Mouse (Mus musculus) Patski (cell line): ENCODE measurements around the gene Zcchc9. TPM values are rescaled to one million over a fixed set of nuclear protein-coding genes. Genes with fewer than 3 reads are reported as not detected.
A peak's percentile ranks its signal among the peaks of the same experiment; 100 is the strongest.

Experiments used
- ATAC-seq: fragments of 100-300 bp; one replicate; pipeline ENCODE4 v1.8.0; 2021
- CTCF ChIA-PET: fragments of 350-600 bp; sonication (Branson Sonifier 250); formaldehyde crosslinking; loops from one replicate; lab custom pipeline; 2022; ENCODE audit warnings: inconsistent platforms; lab: Charles Lee
- POLR2A ChIA-PET: fragments of 350-600 bp; sonication (Branson Sonifier 250); formaldehyde crosslinking; loops from one replicate; lab custom pipeline; 2022; ENCODE audit warnings: antibody characterized with exemption, inconsistent platforms; lab: Charles Lee
- DNase-seq: peaks from one replicate; pipeline ENCODE4 v3.0.0-alpha.2; 2011; ENCODE audit warnings: low read depth, low spot score
- H3K27me3 ChIP-seq: fragments of 371-371 bp; one replicate; pipeline ENCODE4 v1.5.1; 2021
- CTCF ChIP-seq: fragments of 100-300 bp; IDR thresholded peaks from one replicate; pipeline ENCODE4 v1.5.1; 2021
- in situ Hi-C: fragments of 300-500 bp; cut with MboI; formaldehyde crosslinking; loops from 3 replicates; pipeline ENCODE4 v1.11.1; 2018; ENCODE audit warnings: low pct_unique_long_range_greater_than_20kb, mixed read lengths
- polyA plus RNA-seq: library from polyadenylated mRNA; unstranded; gene quantifications from one replicate; pipeline ENCODE4 v1.2.3, GENCODE M21; 2021

Gene Zcchc9
- 37.6 TPM for polyA plus RNA-seq

DNA sequence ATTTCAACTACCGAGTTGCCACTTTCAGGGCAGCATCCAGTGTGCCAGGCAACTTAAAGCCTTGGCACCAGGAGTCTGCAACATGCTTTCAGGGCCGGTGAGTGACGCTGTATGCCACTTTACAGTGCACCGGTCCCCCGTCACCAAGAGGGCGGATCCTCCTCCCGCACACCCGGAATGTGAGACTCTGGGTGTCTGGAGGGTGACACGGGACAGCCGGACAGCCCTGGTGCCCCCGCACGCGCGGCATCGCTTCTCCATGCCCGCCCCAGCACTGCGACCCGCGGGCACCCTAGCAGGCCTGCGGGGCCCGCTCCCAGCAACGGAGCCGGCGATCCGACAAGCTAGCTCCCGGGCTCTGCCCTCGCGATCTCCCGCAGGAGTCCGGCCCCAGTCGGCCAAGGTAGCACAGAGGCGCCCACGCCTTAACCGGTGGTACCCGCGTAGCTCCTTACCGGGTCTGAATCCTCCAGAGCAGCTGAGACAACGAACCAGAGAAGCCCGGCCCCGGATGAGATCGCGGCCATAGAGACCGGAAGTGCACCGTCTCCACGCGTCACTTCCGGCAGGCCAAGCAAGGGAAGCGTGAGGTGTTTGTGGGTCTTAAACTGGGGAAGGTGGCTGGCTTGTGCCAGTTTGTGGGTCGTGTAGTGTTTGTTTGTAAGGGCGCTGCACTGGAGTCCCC lies at the start of gene Zcchc9:
Gene Zcchc9, minus strand, starts transcription at position 551 of the 685 bp plus-strand sequence.
- ChIA-PET CTCF (interaction anchor here (0.9 kb wide), 1 partner anchor 13 kb away, joined by 3 read pairs; no protein-coding TSS in a partner anchor), POLR2A (no interaction called here)
- peak; percentile 53 for DNase-seq
- TF ChIP-seq CTCF, result peak; percentile 49
- in situ Hi-C loops, result no loop called here
- no peaks in the 10 kb centered on the region for H3K27me3 ChIP-seq
- ATAC-seq, result peak; percentile 94

DNA sequence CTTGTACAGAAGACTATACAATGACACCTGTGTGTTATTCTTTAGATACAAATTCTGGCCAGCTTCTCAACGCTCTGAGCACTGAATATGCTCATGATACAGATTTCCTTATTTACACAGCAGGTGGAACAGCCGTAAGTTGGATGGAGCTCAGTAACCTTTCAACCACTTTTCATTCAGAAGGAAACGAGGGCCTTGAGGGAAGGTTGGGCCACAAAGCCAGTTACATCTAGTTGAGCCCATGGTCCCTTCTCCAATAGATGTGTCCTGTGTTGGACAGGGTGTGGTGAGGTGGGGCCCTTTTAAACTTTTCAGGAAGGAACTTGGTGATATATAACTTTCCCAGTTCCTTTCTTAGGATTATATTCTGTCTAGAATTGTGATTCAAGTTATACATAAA lies 46.9 kb upstream of the Zcchc9 start:
- DNase-seq (no peak), ATAC-seq (no peak)
- TF ChIP-seq CTCF, result no peak
- POLR2A ChIA-PET, result no interaction called here
- in situ Hi-C loops, result no loop called here
- CTCF ChIA-PET, result no interaction called here
- no peaks in the 10 kb centered on the region for H3K27me3 ChIP-seq

DNA sequence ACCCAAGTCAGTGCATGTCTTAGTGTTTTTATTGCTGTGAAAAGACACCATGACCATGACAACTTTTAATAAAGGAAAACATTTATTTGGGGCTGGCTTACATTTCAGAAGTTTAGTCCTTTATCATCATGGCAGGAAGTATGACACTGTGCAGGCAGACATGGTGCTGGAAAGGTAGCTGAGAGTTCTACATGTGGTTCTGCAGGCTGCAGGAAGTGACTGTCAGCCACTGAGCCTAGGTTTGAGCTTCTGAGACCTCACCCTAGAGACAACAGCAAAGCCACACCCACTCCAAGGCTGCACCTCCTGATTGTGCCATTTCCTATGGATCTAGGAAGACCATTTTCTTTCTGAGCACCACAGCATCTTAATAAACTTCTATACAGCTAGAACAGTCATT lies 20.4 kb upstream of the Zcchc9 start:
- CTCF ChIA-PET, result no interaction called here

DNA sequence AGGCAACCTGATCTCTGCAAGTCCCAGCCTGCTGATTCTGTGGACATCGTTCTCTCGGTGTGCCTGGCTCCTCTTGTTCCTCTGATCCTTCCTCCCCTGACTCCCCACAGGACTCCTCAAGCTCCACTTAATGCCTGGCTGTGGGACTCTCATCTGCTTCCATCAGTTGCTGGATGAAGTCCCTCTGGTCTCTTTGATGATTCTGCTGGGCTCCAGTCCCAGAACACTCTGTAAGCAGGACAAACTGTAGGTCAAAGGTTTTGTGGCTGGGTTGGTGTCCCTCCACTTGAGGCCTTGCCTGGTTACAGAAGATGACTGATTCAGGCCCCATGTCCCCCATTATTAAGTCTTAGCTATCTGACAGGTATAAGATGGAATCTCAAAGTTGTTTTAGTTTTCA lies 18.6 kb upstream of the Zcchc9 start:
- DNase-seq, result no peak
- in situ Hi-C loops, result no loop called here
- peaks cover 4% of the 10 kb centered on the region for H3K27me3 ChIP-seq
- no peak for TF ChIP-seq CTCF
- ChIA-PET POLR2A (no interaction called here), CTCF (no interaction called here)
- ATAC-seq, result no peak

More for the DNA sequence above, 20.4 kb upstream of the Zcchc9 start:
- POLR2A ChIA-PET, result no interaction called here
- peaks cover 6% of the 10 kb centered on the region for H3K27me3 ChIP-seq
- DNase-seq (no peak), ATAC-seq (no peak)
- TF ChIP-seq CTCF, result no peak
- in situ Hi-C loops, result no loop called here

- H3K27me3 ChIP-seq, result peaks cover 3% of the 10 kb centered on the region
- no peak for ATAC-seq
- no peak for DNase-seq
- ChIA-PET CTCF (no interaction called here), POLR2A (no interaction called here)
- TF ChIP-seq CTCF, result no peak
- in situ Hi-C loops, result no loop called here
Observed at GRCm38 (mm10) chr13:91824845-91825550, 17.5 kb upstream of the Zcchc9 start.

DNA sequence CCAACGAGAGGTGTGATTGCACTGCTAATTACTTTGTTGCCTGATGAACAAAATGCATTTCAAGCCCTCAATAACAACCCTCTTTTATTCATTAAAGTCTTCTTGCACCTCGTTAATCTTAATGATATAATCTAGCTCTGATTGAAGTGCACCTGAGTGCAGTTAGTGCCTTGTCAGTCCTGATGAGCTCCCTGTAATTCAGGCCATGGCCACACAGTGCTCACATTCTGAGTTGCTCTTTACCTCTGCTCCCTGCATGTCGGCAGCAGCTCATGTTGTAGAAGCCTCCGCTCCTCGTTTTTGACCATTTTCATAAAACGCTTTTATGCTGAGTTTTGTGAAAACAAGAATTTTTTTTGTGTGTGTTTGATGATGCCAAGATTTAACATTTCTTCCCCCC lies 16.2 kb upstream of the Zcchc9 start:
- no peaks in the 10 kb centered on the region for H3K27me3 ChIP-seq
- DNase-seq (no peak), ATAC-seq (no peak)
- no peak for TF ChIP-seq CTCF
- ChIA-PET POLR2A (no interaction called here), CTCF (interaction anchor here (1.9 kb wide), 1 partner anchor 14 kb away, joined by 5 read pairs; no protein-coding TSS in a partner anchor)
- in situ Hi-C loops, result no loop called here

DNA sequence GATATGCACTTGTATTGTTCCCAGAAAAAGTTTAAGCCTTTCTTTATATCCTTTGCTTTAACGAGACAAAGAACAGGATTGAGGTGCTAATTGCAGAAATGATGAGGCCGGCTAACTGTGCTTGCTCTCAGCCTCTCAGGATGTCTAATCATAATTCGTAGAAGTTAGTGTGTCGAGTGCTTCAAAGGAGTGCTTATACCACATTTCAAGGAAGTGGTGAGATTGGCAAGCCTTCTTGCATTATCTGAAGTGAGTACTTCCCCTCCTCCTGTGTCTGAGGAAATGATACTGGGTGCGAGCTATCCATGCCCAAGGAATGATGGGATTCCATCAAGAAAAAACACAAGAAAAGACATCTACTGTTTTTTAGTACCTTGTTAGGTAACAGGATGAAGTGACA lies 7.2 kb upstream of the Zcchc9 start:
- POLR2A ChIA-PET, result no interaction called here
- no peak for DNase-seq
- no peaks in the 10 kb centered on the region for H3K27me3 ChIP-seq
- in situ Hi-C loops, result no loop called here
- CTCF ChIA-PET, result no interaction called here
- no peak for TF ChIP-seq CTCF
- ATAC-seq, result no peak

DNA sequence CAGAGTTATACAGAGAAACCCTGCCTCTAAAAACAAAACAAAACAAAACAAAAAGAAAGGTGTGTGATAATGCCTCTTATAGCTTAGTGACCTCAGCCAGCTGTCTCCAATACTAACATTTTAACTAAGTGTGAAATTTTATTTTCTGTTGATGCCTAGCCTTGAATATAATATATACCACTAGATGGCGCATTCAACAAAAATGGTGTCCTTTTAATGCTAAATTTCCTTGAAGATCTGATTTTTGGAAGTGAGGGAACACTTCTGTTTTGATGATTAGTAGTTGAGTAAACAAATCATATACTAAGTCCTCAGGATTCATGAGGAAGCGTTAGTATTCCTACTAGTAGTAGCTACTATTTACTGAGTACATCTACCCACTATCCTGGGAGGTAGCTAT lies 2.0 kb upstream of the Zcchc9 start:
- in situ Hi-C loops, result no loop called here
- no peaks in the 10 kb centered on the region for H3K27me3 ChIP-seq
- ChIA-PET CTCF (interaction anchor here (0.8 to 1.8 kb wide), 6 partner anchors 14 to 668 kb away, joined by 3 to 5 read pairs (median 4); no protein-coding TSS in a partner anchor), POLR2A (no interaction called here)
- no peak for DNase-seq
- no peak for ATAC-seq
- TF ChIP-seq CTCF, result peak; percentile 32

- no peak for DNase-seq
- in situ Hi-C loops, result no loop called here
- no peak for ATAC-seq
- ChIA-PET POLR2A (no interaction called here), CTCF (interaction anchor here (0.9 kb wide), 1 partner anchor 14 kb away, joined by 3 read pairs; no protein-coding TSS in a partner anchor)
- peak; percentile 20 for TF ChIP-seq CTCF
- H3K27me3 ChIP-seq, result no peaks in the 10 kb centered on the region
Observed at GRCm38 (mm10) chr13:91807874-91808575, 520 bp upstream of the Zcchc9 start.

DNA sequence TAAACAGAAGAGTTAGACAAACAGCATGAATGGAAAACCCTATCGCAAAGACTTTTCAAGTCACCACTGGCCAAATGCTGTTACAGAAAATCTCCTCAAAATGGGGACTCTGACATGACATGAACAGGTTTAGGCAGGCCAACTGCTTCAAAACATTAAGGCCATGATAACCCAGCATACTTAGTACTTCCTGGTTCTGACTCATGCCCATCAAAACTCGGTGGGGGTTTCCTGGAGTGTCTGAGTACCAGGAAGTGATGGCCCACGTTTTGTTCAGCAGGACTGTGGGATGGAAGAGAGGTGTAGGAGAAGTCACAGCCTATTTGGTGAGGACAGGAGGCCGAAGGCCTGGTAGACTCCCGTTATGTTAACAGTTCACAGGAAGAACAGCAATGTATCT lies 5.8 kb downstream of the Zcchc9 start:
- in situ Hi-C loops, result no loop called here
- H3K27me3 ChIP-seq, result no peaks in the 10 kb centered on the region
- ChIA-PET POLR2A (no interaction called here), CTCF (no interaction called here)
- ATAC-seq (no peak), DNase-seq (no peak)
- no peak for TF ChIP-seq CTCF
